Mouse (Mus musculus) bone marrow macrophage, adult 2 months (primary cell): Measurements from ENCODE around the gene Spaca9.

ENCODE experiments used
- CTCF ChIP-seq: IDR thresholded peaks from 2 replicates; pipeline ENCODE4 v1.5.1; 2012; ENCODE audit warnings: low read depth, mild to moderate bottlenecking, low read length, moderate library complexity
- POLR2A ChIP-seq: IDR thresholded peaks from 2 replicates; pipeline ENCODE4 v1.6.1; 2012; ENCODE audit warnings: mild to moderate bottlenecking, low read depth, low read length, borderline replicate concordance

GRCm38 (mm10) chr2:28662891-28663290 lies 36.6 kb downstream of the Spaca9 start:
- TF ChIP-seq POLR2A (no peak), CTCF (no peak)
